Mouse (Mus musculus) frontal cortex, adult 2 months (tissue): ENCODE measurements around the gene Rnf216. TPM values are rescaled to one million over a fixed set of nuclear protein-coding genes. Genes with fewer than 3 reads are reported as not detected.

Source experiments
- DNase-seq, 2 experiments: peaks; one replicate each; pipeline ENCODE4 v3.0.0; 2022; ENCODE audit warnings: low spot score in 1 of 2; ENCODE audit errors: extremely low spot score in 1 of 2
- polyA plus RNA-seq: library from polyadenylated mRNA; depleted of rRNA; stranded (reverse); fragments of >200 nt; gene quantifications from 2 replicates; pipeline ENCODE4 v1.2.3, GENCODE M21; 2012

Gene Rnf216
- polyA plus RNA-seq, 1 experiment = 33.4 TPM

GRCm38 (mm10) chr5:143056191-143056880 is 56.5 kb downstream of the Rnf216 start:
- DNase-seq = no peak

- no peak for DNase-seq
Measured at GRCm38 (mm10) chr5:143055501-143056125, 57.2 kb downstream of the Rnf216 start.

GRCm38 (mm10) chr5:143054703-143055102 is 58.1 kb downstream of the Rnf216 start:
- no peak for DNase-seq

GRCm38 (mm10) chr5:143053132-143053972 is 59.4 kb downstream of the Rnf216 start:
- peak; percentile 63 to 70 for DNase-seq

GRCm38 (mm10) chr5:143052677-143053076 is 60.1 kb downstream of the Rnf216 start:
- DNase-seq = no peak

- DNase-seq = no peak
Measured at GRCm38 (mm10) chr5:143051851-143052250, 60.9 kb downstream of the Rnf216 start.

GRCm38 (mm10) chr5:143050273-143050672 is 62.5 kb downstream of the Rnf216 start:
- DNase-seq = no peak

- no peak for DNase-seq
Measured at GRCm38 (mm10) chr5:143049746-143050145, 63.0 kb downstream of the Rnf216 start.

GRCm38 (mm10) chr5:143049013-143049385 is 63.8 kb downstream of the Rnf216 start:
- no peak for DNase-seq

GRCm38 (mm10) chr5:143048232-143049012 is 64.4 kb downstream of the Rnf216 start:
- DNase-seq = no peak

GRCm38 (mm10) chr5:143047586-143047985 is 65.2 kb downstream of the Rnf216 start:
- DNase-seq = no peak

GRCm38 (mm10) chr5:143043902-143044301 is 68.9 kb downstream of the Rnf216 start:
- DNase-seq = no peak

GRCm38 (mm10) chr5:143043285-143043684 is 69.5 kb downstream of the Rnf216 start:
- DNase-seq = no peak

GRCm38 (mm10) chr5:143038794-143039193 is 74.0 kb downstream of the Rnf216 start:
- DNase-seq = no peak

- DNase-seq = peak in 1 of 2 experiments; percentile 80
Measured at GRCm38 (mm10) chr5:143037201-143037600, 75.6 kb downstream of the Rnf216 start.

- no peak for DNase-seq
Measured at GRCm38 (mm10) chr5:143036052-143036451, 76.7 kb downstream of the Rnf216 start.

GRCm38 (mm10) chr5:143035271-143035670 is 77.5 kb downstream of the Rnf216 start:
- DNase-seq = no peak

- no peak for DNase-seq
Measured at GRCm38 (mm10) chr5:143034108-143034507, 78.7 kb downstream of the Rnf216 start.

GRCm38 (mm10) chr5:143033277-143033676 is 79.5 kb downstream of the Rnf216 start:
- DNase-seq = no peak

GRCm38 (mm10) chr5:143032639-143033146 is 80.1 kb downstream of the Rnf216 start:
- no peak for DNase-seq
